Mouse (Mus musculus) CD8-positive naive resting alpha-beta T cell, adult 2 months (primary cell): Measurements from ENCODE around the gene Lamc3.
A peak's percentile ranks its signal among the peaks of the same experiment; 100 is the strongest.

Source experiments
- DNase-seq, 2 experiments: peaks; one replicate each; pipeline ENCODE4 v3.0.0; 2022; ENCODE audit warnings: low read depth in 2 of 2, low spot score in 2 of 2

Lamc3 gene

DNA sequence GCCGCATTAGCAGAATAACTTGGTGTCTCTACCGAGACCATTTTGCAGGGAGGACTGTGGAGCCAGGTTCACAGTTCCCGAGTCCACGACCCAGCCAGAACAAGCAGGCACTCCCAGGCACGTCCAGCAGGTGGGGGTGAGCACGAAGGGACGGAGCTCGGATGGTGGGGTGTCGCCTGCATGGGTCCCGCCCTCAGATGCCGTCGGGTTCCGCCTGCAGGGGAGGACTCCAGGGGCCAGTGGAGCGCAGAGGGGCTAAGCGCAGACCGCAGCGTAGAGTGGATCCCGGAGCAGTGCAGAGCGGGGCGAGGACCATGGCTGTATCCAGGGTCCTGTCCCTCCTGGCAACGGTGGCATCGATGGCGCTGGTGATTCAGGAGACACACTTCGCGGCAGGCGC, at the start of gene Lamc3:
Gene Lamc3 (plus strand): TSS at position 262 of the 400 bp plus-strand sequence.
- peak in 1 of 2 experiments; percentile 21 for DNase-seq

DNA sequence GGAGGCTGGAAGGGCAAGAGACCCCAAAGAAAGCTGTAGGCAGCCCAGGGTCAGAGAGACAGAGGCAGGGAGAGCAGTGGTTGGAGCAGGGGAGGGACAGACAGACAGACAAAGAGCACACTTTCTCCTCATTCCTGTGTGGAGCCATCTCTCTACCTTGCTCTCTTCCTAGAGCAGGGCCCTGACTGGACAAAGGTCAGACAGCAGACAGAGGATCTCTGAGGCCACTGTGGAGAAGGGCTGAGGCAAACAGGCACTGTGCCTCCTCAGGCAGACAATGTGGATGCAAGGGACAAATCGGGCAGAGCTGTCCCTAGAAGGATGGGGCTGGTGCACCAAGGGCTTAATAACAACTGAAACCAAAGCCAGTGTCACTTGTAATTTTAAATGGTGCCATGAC, 48.2 kb upstream of the Lamc3 start:
- no peak for DNase-seq

DNA sequence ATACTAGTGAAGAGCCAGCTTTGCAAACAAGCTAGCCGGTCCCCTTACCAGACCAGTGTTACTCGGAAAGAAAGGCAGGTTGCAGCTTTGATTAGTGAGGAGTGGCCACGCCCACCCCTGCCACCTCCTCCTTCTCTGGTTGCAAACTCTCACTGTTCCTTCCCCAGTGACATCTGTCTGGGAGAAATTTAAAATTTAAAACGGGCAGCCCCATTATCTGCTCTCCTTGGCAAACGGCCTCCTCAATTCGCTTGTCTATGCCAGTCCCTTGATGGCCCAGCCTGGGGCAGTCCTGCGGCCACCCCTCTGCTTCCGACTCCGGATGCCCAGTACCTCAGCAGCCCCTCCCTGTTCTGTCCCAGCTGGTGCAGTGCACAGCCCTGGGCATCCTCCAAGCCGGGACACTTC, 42.4 kb upstream of the Lamc3 start:
- no peak for DNase-seq

DNA sequence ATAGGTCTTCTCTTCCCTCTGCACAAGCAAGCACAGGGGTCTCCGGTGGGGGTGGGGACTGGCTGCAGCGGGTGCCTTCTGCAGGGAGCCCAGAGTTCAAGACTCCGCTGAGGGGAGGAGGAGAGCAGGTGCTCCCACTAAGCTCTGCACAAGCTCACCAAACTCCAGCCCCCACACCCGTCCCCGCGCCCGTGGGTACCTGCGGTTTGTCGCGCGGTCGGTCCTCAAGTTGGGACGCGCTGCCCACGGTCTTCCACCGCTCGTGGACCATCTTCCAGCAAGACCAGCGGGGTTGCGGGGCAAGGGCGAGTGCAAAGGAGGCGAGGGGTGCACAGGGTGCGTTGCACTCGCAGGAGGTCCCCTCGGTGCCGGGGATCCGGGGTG, 41.6 kb upstream of the Lamc3 start:
- DNase-seq, result no peak

DNA sequence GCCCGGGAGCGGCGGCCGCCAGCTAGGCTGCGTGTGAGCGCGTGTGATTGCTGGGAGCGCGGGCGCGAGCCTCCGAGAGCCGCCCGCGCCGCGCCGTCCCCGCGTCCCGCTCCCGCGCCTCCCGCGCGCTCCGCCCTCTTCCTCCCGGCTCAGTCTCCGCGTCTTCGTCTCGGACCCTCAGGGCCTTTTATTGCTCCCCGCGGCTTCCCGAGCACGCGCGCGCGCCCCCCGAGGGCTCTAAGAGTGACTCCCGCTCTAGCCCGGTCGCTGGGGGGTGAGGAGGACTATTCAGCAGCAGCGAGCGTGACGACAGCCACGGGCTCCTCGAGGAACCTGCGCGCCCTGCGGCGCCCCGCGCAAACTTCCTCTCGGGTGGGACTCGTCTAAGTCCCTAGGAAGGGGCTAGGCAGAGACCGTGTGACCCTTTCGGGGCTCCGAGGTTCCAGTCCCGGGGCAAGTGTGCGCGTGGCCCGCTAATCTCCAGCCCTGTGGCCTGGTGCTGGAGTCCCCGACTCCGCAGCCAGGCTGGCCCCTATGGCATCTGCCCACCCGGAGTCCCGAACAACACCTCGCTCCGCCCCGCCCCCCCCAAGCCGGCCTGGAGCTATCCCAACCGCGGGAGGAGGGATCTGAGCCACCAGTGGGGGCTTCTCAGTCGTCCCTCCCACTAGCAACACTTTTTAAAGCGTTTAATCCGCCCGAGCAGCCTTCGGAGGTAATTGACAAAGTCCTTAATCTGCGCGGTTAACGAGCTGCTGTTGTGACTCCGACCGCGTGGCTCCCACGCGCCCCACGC, 41.0 kb upstream of the Lamc3 start, which contains the start of gene Fibcd1:
Gene Fibcd1 (minus strand): TSS at position 110 of the 796 bp plus-strand sequence.
- DNase-seq, result peak in 1 of 2 experiments; percentile 37

DNA sequence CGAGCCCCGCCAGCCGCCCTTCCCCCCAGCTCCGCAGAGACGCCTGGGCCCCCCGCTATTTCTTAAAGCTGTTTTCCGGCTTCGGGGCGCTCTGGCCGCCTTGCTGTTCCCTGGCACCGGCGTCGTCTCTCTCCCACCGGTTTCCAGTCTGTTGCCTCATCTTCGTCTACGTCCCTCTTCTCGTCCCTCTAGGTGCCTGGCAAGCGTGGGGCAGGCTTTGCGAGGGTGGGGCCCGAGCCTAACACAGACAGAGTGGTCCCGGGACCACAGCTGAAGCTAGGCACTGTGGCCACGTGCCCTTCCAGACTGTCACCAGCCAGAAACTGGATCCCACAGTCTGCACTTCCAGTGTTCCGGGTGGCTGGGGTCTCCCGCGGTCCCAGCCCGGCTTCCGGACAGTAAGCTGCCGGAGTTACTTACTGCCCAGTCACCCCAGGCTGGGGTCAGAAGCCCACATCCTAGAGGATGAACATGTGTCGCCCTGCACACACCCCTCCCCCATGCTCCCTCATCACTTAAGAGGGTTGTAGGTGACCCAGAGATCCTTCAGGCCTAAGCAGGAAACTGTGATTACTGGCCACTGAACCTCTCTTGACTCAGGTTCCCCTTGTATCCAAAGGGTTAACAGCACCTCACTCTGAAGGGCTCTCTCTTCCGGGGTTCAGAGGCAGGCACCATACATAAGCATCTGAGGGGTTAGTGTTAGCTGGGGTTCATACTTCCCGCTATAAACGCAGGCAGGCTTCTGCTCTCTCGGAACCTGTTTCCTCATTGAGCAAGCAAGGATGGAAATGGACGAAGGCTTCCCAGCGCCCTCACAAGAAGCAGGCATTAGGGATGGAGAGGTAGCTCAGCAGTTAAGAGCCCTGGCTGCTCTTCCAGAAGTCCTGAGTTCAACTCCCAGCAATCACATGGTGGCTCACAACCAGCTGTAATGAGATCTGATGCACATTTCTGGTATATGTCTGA, 40.1 kb upstream of the Lamc3 start:
- no peak for DNase-seq

DNA sequence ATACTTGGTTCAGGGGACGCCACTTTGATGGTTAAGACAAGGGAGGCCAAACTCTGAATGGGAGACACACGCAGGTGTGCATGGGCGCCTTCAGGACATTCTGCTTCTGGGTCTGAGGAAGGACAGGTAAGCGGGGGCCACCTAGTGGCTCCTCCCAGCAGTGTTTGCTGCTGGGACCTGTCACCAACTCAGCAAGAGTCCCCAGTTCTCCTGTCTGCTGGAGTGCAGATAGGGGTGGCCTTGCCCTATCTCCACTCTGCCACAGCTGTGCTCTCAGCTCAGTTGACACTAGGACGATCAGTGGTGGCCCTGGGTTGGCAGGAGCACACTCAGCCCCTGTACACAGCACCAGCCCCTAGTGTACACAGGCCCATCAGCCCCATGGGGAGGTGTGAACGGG, 39.2 kb upstream of the Lamc3 start:
- peak; percentile 37 to 67 for DNase-seq

DNA sequence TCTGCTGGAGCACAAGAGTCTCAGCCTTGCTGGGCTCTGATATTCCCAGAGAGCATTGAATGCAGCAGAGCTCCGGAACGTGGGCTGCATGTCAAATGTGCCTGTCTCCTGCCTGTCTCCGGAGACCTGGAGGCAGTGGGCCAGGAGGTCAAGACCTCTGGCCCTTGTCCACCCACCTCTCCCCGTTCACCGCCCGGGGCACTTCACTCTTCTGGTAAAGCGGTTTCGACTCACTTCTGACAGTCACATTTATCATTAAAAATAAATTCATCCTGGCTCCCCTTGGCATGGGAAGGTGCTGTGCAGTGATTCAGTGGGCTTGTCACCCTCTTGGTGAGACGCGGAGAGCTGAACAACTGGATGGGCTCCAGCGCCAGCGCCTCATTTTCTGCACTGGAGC, 37.0 kb upstream of the Lamc3 start:
- DNase-seq, result no peak

DNA sequence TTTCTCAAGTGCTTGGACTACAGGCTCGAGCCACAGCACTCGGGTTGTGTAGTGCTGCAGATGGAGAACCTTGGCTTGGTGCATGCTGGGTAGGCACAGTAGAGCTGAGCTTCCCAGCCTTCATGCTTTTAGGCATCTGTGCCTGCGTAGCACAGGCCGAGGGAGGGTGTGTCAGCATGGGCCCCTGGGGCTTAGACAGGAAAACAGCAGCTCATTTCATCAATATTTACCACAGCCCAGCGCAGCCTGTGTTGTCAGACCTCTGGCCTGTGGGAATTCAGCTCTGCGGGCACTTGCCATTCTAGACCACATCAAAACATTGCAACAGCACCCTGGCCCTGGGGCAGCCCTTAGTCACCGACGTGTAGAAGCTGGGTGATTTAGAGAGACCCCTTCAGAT, 31.1 kb upstream of the Lamc3 start:
- DNase-seq, result no peak

DNA sequence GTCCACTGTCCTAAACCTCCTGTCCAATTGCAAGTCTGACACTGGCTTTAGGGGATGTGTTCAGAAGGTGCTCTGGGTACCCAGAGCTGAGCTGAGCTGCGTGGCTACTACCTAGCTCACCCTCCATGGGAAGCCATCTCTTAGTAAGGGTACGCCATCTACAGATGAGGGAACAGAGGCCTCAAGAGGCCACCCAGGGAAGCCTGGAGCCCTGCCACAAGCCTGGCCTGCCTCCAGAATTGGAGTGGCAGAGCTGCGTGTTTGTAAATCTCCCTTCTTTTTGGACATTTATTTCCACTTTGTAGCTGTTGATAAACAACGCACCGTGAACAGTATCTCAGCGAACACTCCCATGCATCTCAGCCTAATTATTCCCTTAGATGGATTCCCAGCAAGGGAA, 29.9 kb upstream of the Lamc3 start:
- DNase-seq, result no peak

DNA sequence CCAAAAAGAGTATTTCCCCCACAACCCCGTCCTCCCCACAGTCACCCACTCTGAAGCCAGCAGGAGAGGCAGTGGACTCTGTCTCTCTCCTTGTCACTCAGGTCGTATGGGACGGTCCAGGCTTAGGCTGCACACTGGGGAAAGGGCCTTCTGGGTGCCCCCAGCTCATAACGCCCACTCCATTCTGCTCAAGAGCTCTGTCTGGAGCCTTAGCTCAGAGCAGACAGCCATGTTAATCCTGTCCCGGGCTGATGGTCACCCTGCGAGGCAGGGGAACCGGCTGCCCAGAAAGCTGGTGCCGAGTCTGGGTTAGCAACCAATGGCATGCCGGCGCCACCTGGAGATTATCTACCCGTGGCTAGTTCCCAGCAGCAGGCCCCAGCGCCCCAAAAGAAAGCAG, 28.6 kb upstream of the Lamc3 start:
- no peak for DNase-seq

DNA sequence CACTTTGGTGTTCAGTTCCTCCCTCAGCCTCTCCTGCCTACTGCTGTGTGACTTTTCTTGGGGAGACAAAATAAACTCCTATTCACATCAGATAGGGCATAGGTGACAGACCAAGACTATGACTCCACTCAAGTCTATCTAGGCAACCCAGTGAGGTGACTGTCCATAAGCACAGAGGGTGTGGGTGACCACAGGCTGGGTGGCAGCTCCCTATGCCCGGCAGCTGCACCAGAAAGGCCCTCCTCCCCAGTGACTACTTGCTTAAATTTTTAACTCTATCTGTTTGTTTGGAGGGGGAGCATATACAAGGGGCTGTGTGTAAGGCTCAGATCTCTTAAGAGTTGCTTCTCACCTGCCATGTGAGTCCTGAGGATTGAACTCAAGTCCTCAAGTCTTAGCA, 24.2 kb upstream of the Lamc3 start:
- DNase-seq, result no peak

DNA sequence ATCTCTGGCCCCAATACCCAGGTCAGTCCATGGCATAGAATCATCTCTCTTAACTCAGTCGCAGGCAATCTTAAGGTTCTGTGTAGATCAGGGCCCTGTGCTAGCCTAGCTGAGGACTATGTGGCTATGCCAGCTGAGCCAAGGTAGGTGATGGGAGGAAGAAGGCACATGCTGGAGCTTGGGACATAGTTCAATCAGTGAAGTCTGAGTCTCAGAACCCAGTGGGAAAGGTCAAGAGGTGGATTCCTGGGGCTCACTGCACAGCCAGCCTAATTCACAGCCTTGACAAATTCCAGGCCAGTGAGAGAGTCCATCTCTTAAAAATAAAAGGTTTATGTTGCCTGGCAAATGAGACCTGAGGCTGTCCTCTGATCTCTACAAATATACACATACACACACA, 23.3 kb upstream of the Lamc3 start:
- no peak for DNase-seq

DNA sequence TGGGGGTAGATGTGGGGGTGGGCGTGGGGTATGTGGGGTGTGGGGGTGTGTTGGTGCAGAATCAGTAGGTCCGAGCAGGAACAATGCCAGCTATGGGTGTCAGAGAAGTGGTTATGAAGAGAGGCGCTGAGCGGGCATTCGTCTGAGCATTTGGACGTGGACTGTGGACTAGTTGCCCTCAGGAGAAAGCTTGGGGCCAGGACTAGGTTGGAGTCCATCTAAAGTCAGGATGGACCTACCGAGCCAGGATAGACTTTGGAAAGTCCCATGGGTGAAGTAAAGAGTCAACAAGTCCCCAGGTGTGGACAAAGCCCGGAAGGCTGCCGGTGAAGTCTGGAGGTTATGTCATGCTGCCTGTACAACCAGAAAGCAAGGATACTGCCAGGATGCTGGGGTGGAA, 22.2 kb upstream of the Lamc3 start:
- no peak for DNase-seq

DNA sequence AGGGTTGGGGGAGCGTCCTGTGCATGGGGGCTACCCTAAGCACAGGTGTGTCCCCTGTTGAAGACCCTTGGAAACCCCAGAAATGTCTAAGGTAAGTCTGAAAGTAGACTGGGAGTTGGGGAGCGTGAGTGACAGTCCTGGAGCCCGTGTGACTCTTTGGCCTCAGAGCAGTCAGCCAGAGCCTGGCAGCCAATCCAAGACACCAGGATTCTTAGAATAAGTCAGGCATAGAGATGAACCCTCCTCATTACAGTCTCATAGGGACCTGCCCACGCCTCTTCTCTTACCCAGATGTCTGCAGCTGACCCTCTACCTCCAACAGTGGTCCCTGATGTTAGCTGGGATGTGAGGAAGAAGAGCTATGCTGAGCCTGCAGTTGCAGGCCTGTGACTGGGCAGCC, 21.8 kb upstream of the Lamc3 start:
- DNase-seq, result no peak

DNA sequence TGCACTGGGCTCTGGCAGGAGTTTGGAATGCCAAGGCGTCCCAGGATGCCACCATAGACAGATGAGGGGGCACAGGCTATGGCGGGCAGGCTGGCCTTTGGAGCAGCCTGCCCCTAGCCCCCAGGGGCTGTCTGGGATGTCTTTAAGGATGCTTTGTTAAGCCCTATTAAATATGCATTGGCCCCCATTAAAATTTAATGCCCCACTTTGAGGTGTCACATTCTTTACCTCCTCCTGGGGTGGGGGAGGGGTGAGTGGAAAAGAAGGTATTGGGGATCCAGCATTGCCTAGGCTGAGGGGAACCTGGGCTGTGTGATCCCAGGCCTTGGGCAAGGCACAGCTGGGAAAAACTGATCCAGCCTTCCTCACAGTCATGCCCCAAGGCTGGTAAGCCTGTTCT, 21.3 kb upstream of the Lamc3 start:
- no peak for DNase-seq

DNA sequence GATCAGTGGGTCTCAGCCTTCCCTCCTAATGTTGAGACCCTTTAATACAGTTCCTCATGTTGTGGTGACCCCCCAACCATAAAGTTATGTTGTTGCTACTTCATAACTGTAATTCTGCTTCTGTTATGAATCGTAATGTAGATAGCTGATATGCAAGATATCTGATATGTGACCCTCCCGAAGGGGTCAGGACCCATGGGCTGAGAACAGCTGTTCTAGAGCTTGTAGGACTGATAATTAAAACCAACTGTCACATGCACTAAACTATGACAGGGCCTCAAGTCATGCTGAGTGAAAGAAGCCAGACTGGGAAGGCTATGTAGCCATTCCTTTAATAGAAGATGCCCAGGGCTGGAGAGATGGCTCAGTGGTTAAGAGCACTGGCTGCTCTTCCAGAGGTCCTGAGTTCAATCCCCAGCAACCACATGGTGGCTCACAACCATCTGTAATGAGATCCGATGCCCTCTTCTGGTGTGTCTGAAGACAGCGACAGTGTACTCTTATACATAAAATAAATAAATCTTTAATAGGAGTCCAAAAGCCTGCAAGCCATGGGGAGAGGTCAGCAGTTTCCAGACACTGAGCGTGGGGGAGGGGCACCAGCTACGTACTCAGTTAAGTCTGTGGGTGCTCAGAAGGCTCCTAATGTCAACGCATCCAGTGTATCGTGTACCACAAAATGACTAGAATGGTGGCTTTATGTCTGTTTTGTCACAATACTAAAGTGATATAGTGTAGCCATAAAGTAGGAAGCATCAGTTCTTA, 19.1 kb upstream of the Lamc3 start:
- DNase-seq, result no peak

DNA sequence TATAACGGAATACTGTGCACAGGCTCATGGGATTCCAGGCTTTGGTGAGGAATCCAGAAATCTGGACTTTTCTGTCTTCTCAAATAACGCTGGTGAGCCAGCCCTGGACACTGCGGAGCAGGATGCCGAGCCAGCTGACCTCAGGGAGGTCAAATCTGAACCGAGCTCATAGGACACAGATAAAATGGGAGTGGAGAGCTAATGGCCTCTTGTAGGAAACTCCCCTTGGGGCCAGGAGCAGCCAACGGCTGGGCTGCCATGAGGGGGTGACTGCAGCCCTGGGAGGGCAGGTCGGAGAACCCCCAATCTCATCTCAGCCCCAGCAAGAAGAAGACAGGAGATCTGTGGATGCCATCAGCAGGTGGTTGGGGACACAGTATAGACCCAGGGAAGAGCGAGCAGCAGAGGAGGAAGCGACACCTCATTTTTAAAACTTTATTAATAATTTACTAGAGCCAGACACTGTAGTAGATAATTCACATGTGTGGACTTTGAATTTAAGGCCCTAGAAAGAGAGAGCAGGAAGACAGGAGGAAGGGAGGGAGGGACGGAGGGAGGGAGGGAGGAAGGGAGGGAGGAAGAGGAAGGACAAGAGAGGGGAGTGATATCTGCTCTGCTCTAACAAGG, 18.4 kb upstream of the Lamc3 start:
- no peak for DNase-seq

DNA sequence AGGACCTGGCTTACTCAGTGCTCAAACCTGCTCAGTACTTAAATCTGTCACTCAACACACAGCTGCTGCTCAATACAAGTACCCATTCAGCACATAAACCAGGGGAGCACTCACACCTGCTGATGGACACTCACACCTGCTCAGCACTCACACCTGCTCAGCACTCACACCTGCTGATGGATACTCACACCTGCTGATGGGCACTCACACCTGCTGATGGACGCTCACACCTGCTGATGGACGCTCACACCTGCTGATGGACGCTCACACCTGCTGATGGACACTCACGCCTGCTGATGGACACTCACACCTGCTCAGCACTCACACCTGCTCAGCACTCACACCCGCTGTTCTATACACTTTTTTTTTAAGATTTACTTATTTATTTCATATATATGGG, 17.4 kb upstream of the Lamc3 start:
- DNase-seq, result no peak

DNA sequence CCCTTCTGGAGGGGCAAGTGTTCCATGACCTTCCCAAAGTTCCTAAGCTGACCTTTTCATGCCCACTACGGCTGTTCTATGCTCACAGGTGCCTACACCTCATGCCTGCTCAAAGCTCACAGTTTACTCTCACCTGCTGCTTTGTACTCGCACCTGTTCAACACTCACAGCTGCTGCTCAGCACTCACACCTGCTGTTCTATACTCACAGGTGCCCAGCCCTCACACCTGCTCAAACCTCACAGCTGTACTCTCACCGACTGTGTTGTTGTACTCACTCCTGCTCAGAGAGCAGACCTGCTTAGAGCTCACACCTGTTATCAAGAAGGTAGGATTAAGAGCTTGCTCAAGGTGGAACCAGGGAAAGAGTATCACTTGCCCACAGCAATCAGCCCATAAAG, 16.4 kb upstream of the Lamc3 start:
- no peak for DNase-seq

DNA sequence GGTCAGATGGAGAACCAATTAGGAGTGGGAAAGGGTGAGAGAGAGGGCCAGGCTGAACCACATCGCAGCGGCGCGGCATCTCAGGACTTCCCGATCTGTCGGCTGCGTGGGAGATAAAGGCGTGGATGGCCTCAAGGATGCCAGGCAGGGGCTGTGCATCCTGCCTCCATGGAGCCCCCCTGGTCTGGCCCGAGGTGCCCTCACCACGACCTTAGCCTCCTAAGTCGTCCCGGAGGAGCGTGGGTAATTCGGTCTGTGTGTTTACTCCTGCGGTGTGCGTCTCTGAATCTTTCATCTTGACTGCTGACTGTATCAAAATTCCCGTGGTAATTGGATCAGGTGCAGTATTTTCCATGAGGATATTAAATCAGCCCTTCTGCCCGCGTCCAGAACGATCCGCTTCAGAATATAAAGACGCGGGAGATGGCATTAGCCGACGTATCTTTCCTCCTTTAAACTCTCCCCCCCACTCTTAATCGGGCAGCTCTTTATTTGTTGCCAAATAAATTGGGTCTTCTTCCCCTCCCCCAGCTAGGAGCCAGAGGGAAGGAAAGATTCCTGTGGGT, 12.7 kb upstream of the Lamc3 start:
- DNase-seq, result no peak
